Mouse (Mus musculus): Measurements from ENCODE around the gene Pcnx3.

Gene Pcnx3

DNA sequence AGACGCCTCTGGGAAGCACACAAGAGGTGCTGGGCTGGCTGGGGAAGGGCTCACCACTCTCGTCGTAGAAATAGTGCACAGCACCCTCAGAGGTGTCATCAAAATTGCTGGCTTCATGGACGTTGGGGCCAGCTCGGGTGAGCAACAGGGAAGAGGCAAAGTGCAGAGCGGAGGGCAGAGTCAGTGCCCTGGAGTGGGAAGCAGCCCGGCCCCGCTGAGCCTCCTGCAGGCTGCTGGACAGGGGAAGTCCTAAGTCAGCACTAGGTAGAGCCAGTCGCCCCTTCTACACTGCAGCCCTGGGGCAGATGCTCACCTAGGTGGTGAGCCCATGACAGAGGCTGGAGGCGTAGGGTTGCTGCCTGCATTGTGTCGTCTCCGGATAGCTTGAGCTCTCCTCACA lies 4.5 kb downstream of the Pcnx3 start:
- no peak for DNase-seq (ENCODE audit: low spot score)

DNA sequence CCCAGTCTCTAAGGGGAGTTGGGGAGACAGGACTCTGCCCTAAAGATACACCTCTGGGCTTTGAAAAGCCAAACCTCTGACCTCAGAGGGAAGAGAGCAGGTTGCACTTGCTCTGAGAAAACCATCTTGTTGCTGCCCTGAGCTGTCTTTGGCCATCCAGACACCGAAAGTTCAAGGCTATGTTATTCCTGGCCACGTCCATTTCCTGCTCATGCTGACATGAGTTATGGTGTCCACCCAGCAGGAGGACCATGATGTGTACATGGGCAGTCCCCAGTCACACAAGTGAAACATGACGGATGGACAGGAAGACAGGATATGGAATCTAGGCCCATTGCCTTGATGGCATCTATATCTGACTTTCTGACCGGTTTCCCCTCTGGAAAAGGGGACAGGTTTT lies 8.3 kb downstream of the Pcnx3 start:
- DNase-seq (ENCODE audit: low spot score), result no peak

DNA sequence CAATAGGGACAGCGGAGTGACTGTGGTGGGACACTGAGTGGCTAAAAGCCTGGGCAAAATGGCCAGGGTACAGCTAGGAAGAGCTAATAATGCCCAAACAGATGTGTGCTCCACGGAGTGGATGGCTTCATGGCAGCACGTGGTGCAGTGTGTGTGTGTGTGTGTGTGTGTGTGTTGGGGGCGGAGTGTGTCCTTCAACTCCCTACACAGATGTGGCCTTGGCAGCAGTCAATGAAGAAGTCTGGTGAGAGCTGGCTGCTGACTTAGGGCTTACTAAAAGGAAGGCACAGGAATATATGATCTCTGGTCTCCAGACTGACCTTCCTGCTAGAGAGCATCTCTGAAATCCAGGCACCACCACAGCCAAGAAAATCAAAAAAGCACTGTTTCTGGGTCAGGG lies 20.3 kb downstream of the Pcnx3 start:
- no peak for DNase-seq (ENCODE audit: low spot score)

DNA sequence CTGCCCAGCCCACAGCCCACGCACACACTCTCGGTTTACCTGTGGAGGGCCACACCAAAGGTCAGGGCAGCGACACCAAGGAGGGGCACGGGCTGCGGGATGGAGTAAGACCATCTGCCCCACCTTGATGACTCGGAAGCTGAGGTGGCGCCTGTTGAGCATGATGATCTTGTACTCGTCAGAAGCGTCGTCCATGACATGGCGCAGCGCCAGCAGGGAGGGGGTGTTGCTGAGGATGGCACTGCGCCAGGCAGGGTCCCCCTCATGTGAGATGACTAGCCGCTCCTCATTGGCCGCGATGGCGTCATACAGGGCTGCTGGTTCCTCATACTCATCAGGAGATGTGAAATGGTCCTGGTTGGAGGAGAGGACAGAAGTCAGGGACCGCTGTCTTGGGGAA lies 22.3 kb downstream of the Pcnx3 start:
- no peak for DNase-seq (ENCODE audit: low spot score)

DNA sequence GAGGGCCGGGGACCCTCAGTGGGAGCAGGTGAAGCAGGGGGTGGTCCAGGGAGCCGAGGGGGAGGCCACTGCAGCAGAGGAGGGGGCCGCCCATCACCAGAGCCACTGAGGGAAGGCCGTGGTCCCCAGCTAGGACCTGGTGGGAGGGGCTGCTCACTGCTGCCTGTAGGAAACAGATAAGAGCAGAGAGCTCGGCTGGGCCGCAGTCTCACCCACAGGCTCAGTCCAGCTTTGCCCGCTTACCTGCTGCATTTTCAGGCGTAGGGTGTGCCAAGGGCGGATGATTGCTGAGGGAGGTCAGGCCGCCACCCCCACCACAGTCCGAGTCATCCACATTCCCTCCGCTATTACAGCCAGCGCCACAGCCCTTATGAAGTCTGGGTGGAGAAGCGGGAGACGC lies 23.2 kb downstream of the Pcnx3 start:
- no peak for DNase-seq (ENCODE audit: low spot score)

DNA sequence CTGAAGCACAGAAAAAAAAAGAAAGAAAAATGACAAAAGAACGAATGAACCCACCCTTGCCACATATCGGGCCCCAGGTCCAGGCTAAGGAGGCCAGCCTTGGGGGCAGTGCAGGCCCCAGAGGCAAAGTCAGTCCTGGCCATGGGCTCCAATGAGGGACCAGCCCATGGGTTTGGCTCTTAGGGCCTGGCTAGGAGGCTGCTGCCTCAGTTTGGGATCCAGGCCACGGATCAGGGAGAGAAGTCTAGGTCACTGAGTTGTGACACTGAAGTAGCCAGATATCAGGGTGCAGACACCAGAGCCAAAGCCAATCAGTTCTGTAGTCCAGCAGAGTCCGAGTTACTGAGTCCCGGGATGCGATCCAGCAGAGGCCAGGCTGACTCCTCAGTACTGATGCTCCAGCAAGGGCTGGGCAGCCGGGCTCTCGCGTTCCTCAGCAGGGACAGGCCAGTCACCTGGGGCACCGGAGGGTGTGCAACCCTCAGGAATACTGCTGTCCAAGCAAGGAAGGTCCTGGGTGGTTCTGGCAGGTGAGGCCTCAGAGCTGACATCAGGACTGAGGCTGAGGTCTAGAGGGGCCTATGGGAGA lies 23.9 kb downstream of the Pcnx3 start:
- no peak for DNase-seq (ENCODE audit: low spot score)

DNA sequence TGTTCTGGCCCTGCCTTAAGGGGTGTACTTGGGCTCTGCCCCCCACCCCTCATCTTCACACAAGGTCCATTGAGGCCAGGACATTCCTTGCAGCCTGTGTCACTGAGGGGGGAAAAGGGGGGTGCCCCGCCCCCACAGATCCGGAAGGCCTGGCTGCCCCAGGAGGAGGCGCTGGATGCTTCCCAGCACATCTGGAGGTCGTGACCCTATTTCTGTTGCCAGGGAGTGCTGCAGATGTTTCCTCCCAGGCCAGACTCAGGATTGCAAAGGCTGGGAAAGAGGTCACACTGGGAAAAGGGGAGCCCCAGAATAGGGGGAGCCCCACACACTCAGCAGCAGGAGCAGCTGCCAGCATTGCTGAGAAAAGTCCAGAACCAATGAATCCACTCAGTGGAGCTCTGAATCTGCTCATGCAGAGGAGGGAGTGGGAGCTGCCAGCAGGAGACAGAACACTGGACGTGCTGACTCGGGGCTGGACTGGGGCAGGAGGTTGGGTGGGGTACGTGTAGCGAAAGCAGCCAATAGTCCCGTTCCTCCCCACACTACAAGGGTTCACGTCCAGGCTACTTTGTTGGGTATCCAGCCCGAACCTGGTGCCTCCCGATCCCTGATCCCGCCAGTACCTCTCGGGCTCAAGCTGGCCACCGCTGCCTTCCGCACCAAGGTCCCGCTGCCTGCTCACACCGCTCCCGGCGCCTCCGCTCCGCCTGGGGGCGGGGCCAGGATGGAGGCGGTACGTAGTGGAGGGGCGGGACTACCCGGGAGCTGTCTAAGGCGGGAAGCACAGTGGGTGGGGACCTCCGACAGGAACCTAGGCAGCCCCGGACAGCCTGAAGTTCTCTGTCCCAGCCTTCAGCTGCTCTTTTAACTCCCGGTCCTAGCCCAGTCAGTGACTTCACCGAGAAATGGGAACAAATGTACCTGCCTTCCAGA lies 25.5 kb downstream of the Pcnx3 start, which contains the start of gene Sipa1:
Gene Sipa1, minus strand, starts transcription at position 727 of the 933 bp plus-strand sequence.
- DNase-seq (ENCODE audit: low spot score), result peak; percentile 90

DNA sequence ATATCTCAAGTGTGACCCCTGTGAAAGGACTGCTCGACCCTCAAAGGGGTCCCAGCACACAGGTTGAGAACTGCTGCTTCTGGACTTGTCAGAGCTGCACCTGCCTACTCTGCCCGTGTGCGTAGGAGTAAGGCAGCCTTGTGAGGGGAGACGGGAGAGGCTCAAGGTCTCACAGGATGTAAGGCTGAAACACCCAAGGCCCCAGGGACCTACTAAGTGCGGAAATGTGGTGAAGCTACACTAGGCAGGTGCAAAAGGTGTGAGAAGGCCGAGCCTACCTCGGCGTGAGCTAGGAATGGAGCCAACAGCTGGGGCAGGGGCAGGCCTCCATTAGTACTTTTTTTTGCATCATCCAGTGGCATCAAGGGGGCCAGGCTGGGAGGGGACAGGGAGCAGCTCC lies 26.4 kb downstream of the Pcnx3 start:
- DNase-seq (ENCODE audit: low spot score), result no peak

DNA sequence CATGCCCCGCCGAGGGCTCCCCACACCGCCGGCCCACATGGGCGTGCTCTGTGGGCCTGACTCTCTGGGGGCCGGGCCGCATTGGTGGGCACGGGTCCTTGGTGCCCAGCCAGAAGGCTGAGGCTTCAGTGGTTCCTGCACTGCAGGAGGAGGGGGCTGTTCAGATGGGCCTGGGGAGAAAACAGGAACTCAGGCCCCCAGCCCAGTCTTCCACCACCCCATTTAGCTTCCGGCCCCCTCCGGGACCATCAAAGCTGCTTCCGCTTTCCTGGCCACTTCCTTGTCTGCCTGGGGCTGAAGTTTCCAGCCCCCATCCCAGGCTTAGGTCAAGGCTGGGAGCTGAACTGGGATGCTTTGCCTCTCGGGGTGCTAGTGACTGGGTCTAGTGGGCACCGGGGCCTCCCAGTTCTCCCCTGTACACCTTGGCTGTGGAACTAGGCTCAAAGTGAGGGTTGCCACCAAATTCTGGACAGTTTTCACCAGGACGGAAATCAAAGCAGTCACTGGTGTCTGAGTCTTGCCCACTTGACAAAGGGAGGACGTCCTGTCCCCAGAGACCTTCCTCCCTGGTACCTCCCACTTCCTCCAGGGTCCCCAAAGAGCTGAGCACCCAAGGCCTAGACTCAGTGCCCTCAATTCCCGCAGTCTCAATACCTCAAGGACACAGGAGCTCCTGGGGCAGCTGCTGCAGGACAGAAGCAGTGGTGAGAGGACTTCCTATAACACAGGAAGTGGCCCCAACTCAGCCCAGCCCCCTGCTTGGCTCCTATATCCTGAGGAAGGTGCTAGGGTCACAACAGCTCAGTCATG lies 27.6 kb downstream of the Pcnx3 start:
- DNase-seq (ENCODE audit: low spot score), result no peak

DNA sequence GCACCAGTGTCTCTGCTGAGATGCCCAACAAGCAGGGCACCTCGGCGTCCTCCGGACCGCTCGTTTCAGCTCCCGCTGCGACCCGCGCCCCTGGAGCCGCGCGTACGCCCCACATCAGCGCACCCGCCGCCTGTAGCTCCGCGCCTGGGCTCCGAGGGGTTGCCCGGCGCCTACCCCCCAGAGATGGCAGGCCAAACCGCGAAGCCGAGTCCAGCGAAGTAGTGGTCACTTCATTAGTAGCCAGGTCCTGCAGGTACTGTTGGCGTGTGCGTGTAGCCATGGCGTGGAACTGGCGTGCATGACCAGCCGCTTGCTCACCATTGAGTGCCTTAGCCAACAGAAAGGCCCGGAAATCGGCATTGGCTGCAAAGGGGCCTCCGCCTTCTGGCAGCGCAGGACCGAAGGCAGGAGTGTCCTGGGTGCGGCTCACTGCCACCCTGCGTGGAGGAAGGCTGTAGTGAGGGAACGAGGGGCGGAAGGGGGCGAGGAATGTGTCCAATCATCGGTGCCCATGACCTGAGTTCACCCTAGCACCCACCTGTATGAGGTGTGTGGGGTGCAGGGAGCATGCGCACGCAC lies 33.9 kb downstream of the Pcnx3 start:
- DNase-seq (ENCODE audit: low spot score), result peak; percentile 24

DNA sequence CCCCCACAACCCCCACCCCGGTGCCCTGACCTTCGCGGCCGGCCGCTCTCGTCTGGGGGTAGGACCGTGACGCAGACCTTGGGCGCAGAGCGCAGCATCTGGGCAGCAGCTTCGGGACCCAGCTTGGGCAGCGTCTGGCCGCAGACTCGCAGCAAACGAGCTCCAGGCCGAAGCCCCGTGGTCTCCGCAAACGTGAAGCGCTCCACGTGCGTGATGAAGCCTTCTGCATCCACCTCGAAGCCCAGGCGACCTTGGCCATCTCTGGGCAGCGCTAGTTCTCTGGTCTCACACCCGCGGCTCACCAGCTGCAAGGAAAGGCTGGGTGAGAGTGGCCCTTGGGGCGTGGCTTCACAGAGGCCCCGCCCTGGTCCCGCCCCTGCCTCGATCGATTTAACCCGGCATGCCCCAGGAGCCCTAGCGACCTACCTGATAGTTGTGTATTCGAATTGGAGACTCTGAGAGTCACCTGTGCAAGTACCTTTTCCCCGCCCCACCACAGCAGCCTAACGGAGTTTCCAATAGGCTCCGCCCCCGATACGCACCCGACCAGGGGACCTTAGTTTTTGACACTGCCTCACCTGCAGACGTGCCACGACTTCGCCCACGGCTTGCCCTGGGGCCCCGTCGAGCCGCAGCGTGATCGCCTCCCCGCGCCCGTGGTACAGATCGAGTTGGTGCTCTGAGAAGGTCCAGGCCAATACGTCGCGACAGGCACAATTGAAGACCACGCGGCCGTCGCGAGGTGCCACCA lies 34.6 kb downstream of the Pcnx3 start:
- DNase-seq (ENCODE audit: low spot score), result peak; percentile 74

DNA sequence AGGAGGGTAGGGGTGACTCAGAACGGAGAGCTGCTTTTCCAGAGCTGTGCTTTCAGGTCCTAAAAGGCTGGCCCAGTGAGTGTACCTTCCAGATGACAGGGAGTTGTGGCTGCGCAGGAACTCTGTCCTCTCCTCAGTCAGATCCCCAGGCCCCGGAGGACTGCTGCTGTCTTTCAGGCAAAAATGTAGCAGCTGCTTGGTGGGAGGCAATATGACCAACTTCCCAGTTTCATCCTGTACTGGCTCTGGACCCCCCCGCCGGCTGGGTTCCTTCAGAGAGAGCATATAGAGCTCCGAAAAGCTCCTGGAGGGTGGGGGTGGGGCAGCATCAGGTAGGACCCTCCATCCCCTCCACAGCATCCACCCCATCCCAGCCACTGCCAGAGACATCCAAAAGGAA lies 36.1 kb downstream of the Pcnx3 start:
- DNase-seq (ENCODE audit: low spot score), result no peak

DNA sequence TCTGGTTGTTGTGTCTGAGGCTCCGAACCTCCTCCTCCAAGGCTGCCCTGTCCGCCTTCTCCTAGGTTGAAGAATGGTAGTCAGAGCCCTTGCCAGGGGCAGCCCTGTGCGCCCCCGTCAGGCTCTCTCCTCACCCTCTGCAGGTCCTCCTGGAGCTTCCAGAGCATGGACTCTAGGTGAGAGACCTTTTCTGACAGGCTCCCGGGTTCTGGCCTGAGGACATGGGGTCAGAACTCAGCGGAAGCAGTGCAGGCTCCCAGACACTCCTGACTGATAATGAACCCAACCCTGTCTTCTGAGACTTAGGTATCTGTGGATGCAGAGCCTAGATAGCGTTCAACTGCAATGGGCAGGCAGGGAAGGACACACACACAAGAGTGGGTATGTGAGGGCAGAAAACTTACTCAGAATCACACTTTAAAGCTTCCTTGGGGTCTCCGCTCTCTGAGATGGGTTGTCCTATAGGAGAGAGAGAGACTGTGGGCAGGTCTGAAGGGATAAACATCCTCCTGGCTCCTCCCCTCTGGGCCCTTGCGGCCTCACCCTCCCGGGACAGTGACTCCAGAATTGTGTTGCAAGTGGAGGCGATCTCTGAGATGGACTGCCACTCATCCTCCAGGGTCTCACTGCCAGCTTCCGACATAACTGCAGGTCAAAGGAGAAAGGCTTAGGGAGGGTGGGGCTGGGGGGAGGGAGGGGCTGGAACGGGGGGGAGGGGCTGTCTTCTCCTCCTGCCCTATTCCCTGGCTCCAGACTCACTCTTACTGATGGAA lies 37.0 kb downstream of the Pcnx3 start:
- DNase-seq (ENCODE audit: low spot score), result no peak

DNA sequence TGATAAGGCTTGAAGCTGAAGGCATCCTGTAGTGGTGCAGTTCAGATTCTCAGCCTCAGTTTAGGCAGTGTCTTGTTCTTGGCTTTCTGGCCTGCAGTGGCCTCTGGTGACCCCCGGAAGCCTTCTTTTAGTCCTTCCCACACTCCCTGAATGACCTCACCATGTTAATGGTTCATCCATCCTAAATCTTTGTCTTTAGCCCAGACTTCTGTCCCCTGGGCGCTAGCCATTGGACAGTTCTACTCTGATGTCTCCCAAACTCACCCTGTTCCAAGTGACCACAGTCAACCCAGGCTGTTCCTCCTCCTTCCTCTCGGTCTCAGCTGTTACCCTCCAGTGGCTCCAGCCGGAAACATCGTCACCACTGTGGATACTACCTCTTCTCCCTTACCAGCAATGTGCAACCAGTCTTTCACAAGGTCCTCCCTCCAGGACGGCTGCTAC lies 39.4 kb downstream of the Pcnx3 start:
- DNase-seq (ENCODE audit: low spot score), result no peak

DNA sequence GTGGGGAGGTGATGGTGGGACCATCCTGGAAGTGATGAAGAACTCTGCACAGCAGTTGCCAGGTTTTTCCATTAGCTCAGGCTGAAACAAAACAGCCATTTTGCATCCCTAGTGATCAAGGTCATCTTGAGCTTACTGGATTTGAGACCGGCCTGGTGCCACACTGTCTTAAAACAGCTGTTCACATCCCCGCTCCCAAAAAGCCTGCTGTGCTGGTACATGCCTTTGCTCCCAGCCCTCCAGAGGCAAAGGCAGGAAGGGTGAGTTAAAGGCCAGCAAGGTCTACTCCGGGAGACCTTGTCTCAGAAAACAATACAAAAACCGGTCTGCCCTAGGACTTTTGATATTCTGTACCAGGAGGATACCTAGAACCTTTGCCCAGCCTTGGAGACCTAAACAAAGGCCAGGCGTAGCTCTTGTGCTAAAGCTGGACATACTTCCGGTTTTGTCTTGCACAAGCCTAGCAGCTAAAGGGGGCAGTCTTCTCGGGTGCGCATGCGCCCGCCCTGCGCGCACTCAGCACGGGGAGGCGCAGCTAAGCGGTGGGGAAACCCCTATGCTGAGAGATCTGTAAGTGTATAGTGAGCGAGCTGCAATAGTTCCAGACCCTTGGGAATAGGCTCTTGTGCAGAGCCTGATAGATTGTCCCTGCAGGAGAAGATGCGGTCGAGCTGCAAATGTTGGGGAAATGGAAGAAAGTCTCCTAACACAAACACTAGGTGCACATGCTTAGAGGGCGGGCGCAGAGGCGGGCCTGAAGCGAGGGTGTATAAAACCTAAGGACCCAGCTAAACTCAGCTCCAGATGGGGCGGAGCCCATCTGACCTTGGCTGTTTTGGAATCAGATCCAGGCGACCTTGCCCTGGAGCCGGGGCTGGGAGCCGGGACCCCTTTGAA lies 40.1 kb downstream of the Pcnx3 start:
- peak; percentile 91 for DNase-seq (ENCODE audit: low spot score)

DNA sequence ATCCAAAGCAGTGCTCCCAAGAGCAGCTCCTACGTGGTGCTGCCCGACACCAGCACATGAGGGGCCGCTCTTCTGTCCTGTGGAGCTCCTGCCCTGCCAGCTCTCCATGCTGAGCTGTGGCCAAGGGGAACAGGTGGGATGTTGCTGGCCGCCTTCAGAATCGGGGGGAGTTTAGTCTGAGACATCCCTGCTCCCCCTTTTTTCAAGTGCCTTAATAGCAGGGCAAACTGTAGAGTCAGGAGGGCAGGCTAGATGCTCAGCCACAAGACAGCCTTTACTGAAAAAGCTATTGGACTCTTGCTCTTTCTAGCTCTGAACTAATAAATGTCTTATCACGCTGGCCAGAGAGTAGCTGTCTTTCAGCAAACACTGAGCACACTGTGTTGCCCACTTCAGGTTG lies 40.9 kb downstream of the Pcnx3 start:
- DNase-seq (ENCODE audit: low spot score), result no peak

DNA sequence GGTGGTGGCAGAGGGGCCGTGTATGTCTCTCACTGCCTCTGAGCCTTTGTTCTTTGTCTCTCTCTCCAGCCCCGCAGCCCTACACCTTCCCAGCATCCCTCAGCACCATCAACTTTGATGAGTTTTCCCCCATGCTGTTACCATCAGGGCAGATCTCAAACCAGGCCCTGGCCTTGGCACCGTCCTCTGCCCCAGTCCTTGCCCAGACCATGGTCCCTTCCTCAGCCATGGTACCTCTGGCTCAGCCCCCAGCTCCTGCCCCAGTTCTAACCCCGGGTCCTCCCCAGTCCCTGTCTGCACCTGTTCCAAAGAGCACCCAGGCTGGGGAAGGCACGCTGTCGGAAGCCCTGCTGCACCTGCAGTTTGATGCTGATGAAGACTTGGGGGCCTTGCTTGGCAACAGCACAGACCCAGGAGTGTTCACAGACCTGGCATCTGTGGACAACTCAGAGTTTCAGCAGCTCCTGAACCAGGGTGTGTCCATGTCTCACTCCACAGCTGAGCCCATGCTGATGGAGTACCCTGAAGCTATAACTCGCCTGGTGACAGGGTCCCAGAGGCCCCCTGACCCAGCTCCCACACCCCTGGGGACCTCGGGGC lies 41.9 kb downstream of the Pcnx3 start:
- DNase-seq (ENCODE audit: low spot score), result no peak

DNA sequence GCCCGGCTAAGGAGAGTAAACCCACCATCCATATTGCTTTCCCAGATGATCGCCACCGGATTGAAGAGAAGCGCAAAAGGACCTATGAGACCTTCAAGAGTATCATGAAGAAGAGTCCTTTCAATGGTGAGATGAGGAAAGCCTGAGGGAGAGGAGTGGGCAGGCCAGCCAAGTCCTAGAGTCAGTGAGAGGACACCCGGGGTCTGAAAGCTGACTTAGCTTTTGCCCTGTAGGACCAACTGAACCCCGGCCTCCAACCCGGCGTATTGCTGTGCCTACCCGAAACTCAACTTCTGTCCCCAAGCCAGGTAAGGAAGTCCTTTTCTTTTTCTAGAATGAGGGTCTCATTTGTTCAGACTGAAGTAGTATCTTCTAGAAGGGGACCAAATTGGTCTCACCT lies 43.4 kb downstream of the Pcnx3 start:
- DNase-seq (ENCODE audit: low spot score), result no peak

DNA sequence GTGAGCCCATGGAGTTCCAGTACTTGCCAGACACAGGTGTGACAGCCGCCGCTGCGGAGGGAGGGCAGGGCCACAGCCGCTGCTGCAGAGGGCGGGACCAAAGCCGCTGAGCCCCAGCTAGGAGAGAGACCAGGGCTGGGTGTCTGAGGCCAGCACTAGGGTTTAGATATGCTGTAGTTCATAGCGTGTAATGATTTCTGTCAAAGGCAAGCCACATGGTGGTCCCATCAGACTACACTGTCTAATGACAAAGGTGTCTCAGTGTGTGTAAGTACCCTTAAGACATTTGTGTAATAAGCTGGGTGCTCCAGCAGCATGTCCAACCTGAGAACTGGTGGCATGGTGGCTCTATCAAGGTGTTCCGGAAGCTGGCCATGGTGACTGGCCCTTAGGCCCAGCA lies 47.1 kb downstream of the Pcnx3 start:
- no peak for DNase-seq (ENCODE audit: low spot score)

All from embryo, embryonic 10 days (tissue).